Mouse (Mus musculus): ENCODE measurements around the gene Nostrin.

GRCm38 (mm10) chr2:69125425-69125824, 10.2 kb upstream of the Nostrin start:
- TF ChIP-seq CTCF (IDR thresholded peaks at IDR 0.05; ENCODE audit: extremely low read depth, insufficient read depth, insufficient read length, insufficient replicate concordance) (no peak), POLR2A (IDR thresholded peaks at IDR 0.05; ENCODE audit: low read depth, low read length) (no peak)
